Mouse (Mus musculus) hindbrain, embryonic 12.5 days (tissue): ENCODE measurements at regions not wholly inside any gene's neighbourhood (a gene's known extent, or its start where the extent isn't known, plus 50 kb on each side); places are given as distances from the start of the nearest gene placed in this dataset.
"Not testable (repeated sequence)": the region's sequence is repeated elsewhere in the genome, so short reads cannot be mapped to it uniquely, and the experiment has no call there.

Source experiments
- ATAC-seq: fragments of 200-750 bp; cut with Nextera tagmentation; 2 replicates; pipeline ENCODE4 v1.8.0; 2017; ENCODE audit warnings: moderate TSS enrichment; ENCODE audit not compliant: low FRiP score
- H3K27ac ChIP-seq: fragments of 300-500 bp; sonication (generic); 2 replicates; pipeline ENCODE4 v1.5.1; 2016; ENCODE audit warnings: mild to moderate bottlenecking
- H3K27me3 ChIP-seq: fragments of 300-500 bp; sonication (generic); 2 replicates; pipeline ENCODE4 v1.6.1; 2016; ENCODE audit warnings: mild to moderate bottlenecking
- H3K36me3 ChIP-seq: fragments of 300-500 bp; sonication (generic); 2 replicates; pipeline ENCODE4 v1.6.1; 2016; ENCODE audit warnings: mild to moderate bottlenecking
- H3K4me1 ChIP-seq: fragments of 300-500 bp; sonication (generic); 2 replicates; pipeline ENCODE4 v1.6.1; 2016
- H3K4me2 ChIP-seq: fragments of 300-500 bp; sonication (generic); replicated peaks from 2 replicates; pipeline ENCODE4 v1.6.1; 2016; ENCODE audit warnings: mild to moderate bottlenecking
- H3K4me3 ChIP-seq: fragments of 300-500 bp; sonication (generic); 2 replicates; pipeline ENCODE4 v1.5.1; 2016; ENCODE audit warnings: mild to moderate bottlenecking
- H3K9ac ChIP-seq: fragments of 300-500 bp; sonication (generic); 2 replicates; pipeline ENCODE4 v1.6.1; 2016; ENCODE audit warnings: mild to moderate bottlenecking, moderate library complexity
- H3K9me3 ChIP-seq: fragments of 300-500 bp; sonication (generic); replicated peaks from 2 replicates; pipeline ENCODE4 v1.6.1; 2016; ENCODE audit warnings: mild to moderate bottlenecking
- WGBS: fragments of 180-500 bp; shearing (Covaris S2); methylation state at CpG from one replicate; pipeline ENCODE4 v1.1.7; 2016; 5-methylcytosine and 5-hydroxymethylcytosine counted together

GRCm38 (mm10) chr1:7671566-7671965, 2863.9 kb downstream of the Gm37988 start:
- Histone ChIP-seq H3K4me2 (no peak overlapping the region), H3K4me1 (no peaks in the 10 kb centered on the region), H3K9ac (no peak overlapping the region), H3K4me3 (no peak overlapping the region), H3K36me3 (no peaks in the 10 kb centered on the region), H3K27ac (no peak overlapping the region), H3K9me3 (no peaks in the 10 kb centered on the region; the same call in 1 of the 2 replicates), H3K27me3 (no peaks in the 10 kb centered on the region)
- no peak for ATAC-seq

- ATAC-seq, H3K4me1 ChIP-seq, H3K4me2 ChIP-seq, H3K27ac ChIP-seq, H3K36me3 ChIP-seq, H3K4me3 ChIP-seq, H3K9ac ChIP-seq, H3K27me3 ChIP-seq, H3K9me3 ChIP-seq: not testable (repeated sequence)
- WGBS, result 89% methylated on average over 6 of the region's 6 CpGs
Observed at GRCm38 (mm10) chr1:7709206-7709605, 2901.5 kb downstream of the Gm37988 start.

GRCm38 (mm10) chr1:7732725-7733124, 2925.0 kb downstream of the Gm37988 start:
- H3K9me3 ChIP-seq, result no peaks in the 10 kb centered on the region
- H3K4me1 ChIP-seq, result no peaks in the 10 kb centered on the region
- WGBS, result 43% methylated on average over 1 of the region's 1 CpGs
- no peak overlapping the region for H3K4me2 ChIP-seq
- H3K27ac ChIP-seq, result no peak overlapping the region
- no peak overlapping the region for H3K4me3 ChIP-seq
- no peak overlapping the region for H3K9ac ChIP-seq
- ATAC-seq, result no peak
- H3K36me3 ChIP-seq, result no peaks in the 10 kb centered on the region
- no peaks in the 10 kb centered on the region for H3K27me3 ChIP-seq

GRCm38 (mm10) chr1:7737331-7737730, 2929.6 kb downstream of the Gm37988 start:
- H3K9ac ChIP-seq, result no peak overlapping the region
- WGBS, result 87% methylated on average over 4 of the region's 4 CpGs
- ATAC-seq, result no peak
- H3K27ac ChIP-seq, result no peak overlapping the region
- H3K9me3 ChIP-seq, result no peaks in the 10 kb centered on the region
- no peak overlapping the region for H3K4me3 ChIP-seq
- no peak overlapping the region for H3K4me2 ChIP-seq
- no peaks in the 10 kb centered on the region for H3K4me1 ChIP-seq
- no peaks in the 10 kb centered on the region for H3K27me3 ChIP-seq
- H3K36me3 ChIP-seq, result no peaks in the 10 kb centered on the region

- ATAC-seq, result no peak
- Histone ChIP-seq H3K4me2 (no peak overlapping the region), H3K27ac (no peak overlapping the region), H3K9me3 (no peaks in the 10 kb centered on the region), H3K27me3 (no peaks in the 10 kb centered on the region), H3K9ac (no peak overlapping the region), H3K36me3 (no peaks in the 10 kb centered on the region), H3K4me3 (no peak overlapping the region), H3K4me1 (no peaks in the 10 kb centered on the region)
- WGBS, result 81% methylated on average over 5 of the region's 5 CpGs
Observed at GRCm38 (mm10) chr1:7745887-7746286, 2938.2 kb downstream of the Gm37988 start.

GRCm38 (mm10) chr1:7776720-7777119, 2969.0 kb downstream of the Gm37988 start:
- H3K27me3 ChIP-seq, result no peaks in the 10 kb centered on the region
- H3K4me2 ChIP-seq, result no peak overlapping the region
- no peaks in the 10 kb centered on the region for H3K9me3 ChIP-seq
- no peak for ATAC-seq
- no peak overlapping the region for H3K9ac ChIP-seq
- H3K36me3 ChIP-seq, result no peaks in the 10 kb centered on the region
- no peak overlapping the region for H3K4me3 ChIP-seq
- peaks cover 12% of the 10 kb centered on the region for H3K4me1 ChIP-seq
- 10% methylated on average over 1 of the region's 1 CpGs for WGBS
- H3K27ac ChIP-seq, result no peak overlapping the region

- H3K4me1 ChIP-seq, result peaks cover 12% of the 10 kb centered on the region
- no peak overlapping the region for H3K27ac ChIP-seq
- WGBS, result 5% methylated on average over 11 of the region's 11 CpGs
- no peaks in the 10 kb centered on the region for H3K36me3 ChIP-seq
- no peak overlapping the region for H3K9ac ChIP-seq
- H3K4me3 ChIP-seq, result no peak overlapping the region
- no peaks in the 10 kb centered on the region for H3K27me3 ChIP-seq
- peak; percentile 58 for ATAC-seq
- peak overlapping the region; percentile 24; the same call in 1 of the 2 replicates for H3K4me2 ChIP-seq
- H3K9me3 ChIP-seq, result no peaks in the 10 kb centered on the region
Observed at GRCm38 (mm10) chr1:7777191-7778044, 2969.7 kb downstream of the Gm37988 start.

GRCm38 (mm10) chr1:7778045-7778565, 2970.4 kb downstream of the Gm37988 start:
- H3K4me1 ChIP-seq, result peaks cover 12% of the 10 kb centered on the region
- WGBS, result 18% methylated on average over 5 of the region's 5 CpGs
- H3K4me2 ChIP-seq, H3K36me3 ChIP-seq, ATAC-seq, H3K27ac ChIP-seq, H3K4me3 ChIP-seq, H3K27me3 ChIP-seq, H3K9me3 ChIP-seq, H3K9ac ChIP-seq: not testable (repeated sequence)

GRCm38 (mm10) chr1:7778657-7779056, 2971.0 kb downstream of the Gm37988 start:
- Histone ChIP-seq H3K4me2 (no peak overlapping the region), H3K4me1 (peaks cover 12% of the 10 kb centered on the region), H3K27me3 (no peaks in the 10 kb centered on the region), H3K4me3 (no peak overlapping the region), H3K27ac (no peak overlapping the region), H3K9ac (no peak overlapping the region), H3K9me3 (no peaks in the 10 kb centered on the region), H3K36me3 (no peaks in the 10 kb centered on the region)
- peak; percentile 54; the same call in 1 of the 2 replicates for ATAC-seq
- WGBS, result 59% methylated on average over 2 of the region's 2 CpGs

DNA sequence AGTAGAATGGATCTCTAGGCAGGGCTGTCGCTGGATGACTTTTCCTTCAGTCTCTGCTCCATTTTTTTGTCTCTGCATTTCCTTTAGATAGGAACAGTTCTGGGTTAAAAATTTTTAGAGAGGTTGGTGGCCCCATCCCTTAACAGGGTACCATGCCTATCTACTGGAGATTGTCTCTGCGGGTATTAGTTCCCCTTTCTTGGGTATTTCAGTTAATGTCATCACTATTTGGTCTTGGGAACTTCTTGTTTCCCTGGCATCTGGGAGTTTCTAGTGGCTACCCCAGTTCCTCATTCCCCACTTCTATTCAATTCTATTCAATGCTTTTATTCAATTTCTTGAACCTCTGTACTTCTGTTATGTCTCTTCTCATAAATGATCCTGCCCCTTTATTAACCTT, 3016.3 kb downstream of the Gm37988 start:
- WGBS, result 91% methylated on average over 2 of the region's 2 CpGs
- no peaks in the 10 kb centered on the region for H3K36me3 ChIP-seq
- no peak overlapping the region for H3K4me3 ChIP-seq
- no peaks in the 10 kb centered on the region for H3K9me3 ChIP-seq
- no peaks in the 10 kb centered on the region for H3K27me3 ChIP-seq
- H3K4me2 ChIP-seq, result no peak overlapping the region
- H3K27ac ChIP-seq, result no peak overlapping the region
- no peaks in the 10 kb centered on the region for H3K4me1 ChIP-seq
- H3K9ac ChIP-seq, result no peak overlapping the region
- no peak for ATAC-seq
